Mouse (Mus musculus) CH12.LX (cell line): Measurements from ENCODE around the gene Fbxw4.
A peak's percentile ranks its signal among the peaks of the same experiment; 100 is the strongest.

Experiments used
- MXI1 ChIP-seq: IDR thresholded peaks from 2 replicates; pipeline ENCODE4 v1.6.1; 2011; ENCODE audit warnings: mild to moderate bottlenecking, low read depth, low read length, improper control_type of control experiment
- NRF1 ChIP-seq: IDR thresholded peaks from 2 replicates; pipeline ENCODE4 v1.6.1; 2014; ENCODE audit warnings: low read depth, mild to moderate bottlenecking, inconsistent platforms, low read length, improper control_type of control experiment, moderate library complexity
- SMC3 ChIP-seq: IDR thresholded peaks from 2 replicates; pipeline ENCODE4 v1.6.1; 2011; ENCODE audit warnings: low read depth, low read length, improper control_type of control experiment
- USF1 ChIP-seq: IDR thresholded peaks from 2 replicates; pipeline ENCODE4 v1.6.1; 2014; ENCODE audit warnings: low read depth, mild to moderate bottlenecking, inconsistent platforms, low read length, improper control_type of control experiment

- TF ChIP-seq NRF1 (no peak), MXI1 (no peak), SMC3 (peak; percentile 50), USF1 (no peak)
These were observed 78.9 kb downstream of the Fbxw4 start for GRCm38 (mm10) chr19:45581257-45581656.
